Mouse (Mus musculus) right cerebral cortex, postnatal 25 days (tissue): Measurements from ENCODE around the gene Gnat2.

Experiments
- DNase-seq: peaks from one replicate; pipeline ENCODE4 v3.0.0; 2022

Gnat2 gene

GRCm38 (mm10) chr3:108092536-108093115 is at the start of gene Gnat2:
Gnat2 (plus strand) TSS chr3:108092789.
- no peak for DNase-seq

- peak; percentile 87 for DNase-seq
Measured at GRCm38 (mm10) chr3:108044394-108045140, 48.0 kb upstream of the Gnat2 start, which contains the start of gene Gstm4. Gstm4 (minus strand) TSS chr3:108044894.

GRCm38 (mm10) chr3:108046944-108047655 is 45.5 kb upstream of the Gnat2 start:
- DNase-seq = no peak

GRCm38 (mm10) chr3:108048306-108048705 is 44.3 kb upstream of the Gnat2 start:
- no peak for DNase-seq

GRCm38 (mm10) chr3:108050493-108050892 is 42.1 kb upstream of the Gnat2 start:
- DNase-seq = no peak

- DNase-seq = no peak
Measured at GRCm38 (mm10) chr3:108061420-108061819, 31.2 kb upstream of the Gnat2 start.

GRCm38 (mm10) chr3:108062648-108063047 is 29.9 kb upstream of the Gnat2 start:
- no peak for DNase-seq

GRCm38 (mm10) chr3:108064672-108065071 is 27.9 kb upstream of the Gnat2 start:
- DNase-seq = no peak

- no peak for DNase-seq
Measured at GRCm38 (mm10) chr3:108065551-108065950, 27.0 kb upstream of the Gnat2 start.

GRCm38 (mm10) chr3:108067370-108067934 is 25.1 kb upstream of the Gnat2 start:
- no peak for DNase-seq

GRCm38 (mm10) chr3:108068826-108069225 is 23.8 kb upstream of the Gnat2 start:
- DNase-seq = no peak

- no peak for DNase-seq
Measured at GRCm38 (mm10) chr3:108069231-108069870, 23.2 kb upstream of the Gnat2 start.

GRCm38 (mm10) chr3:108070295-108071293 is 22.0 kb upstream of the Gnat2 start:
- DNase-seq = peak; percentile 58

- DNase-seq = no peak
Measured at GRCm38 (mm10) chr3:108072983-108073569, 19.5 kb upstream of the Gnat2 start.

GRCm38 (mm10) chr3:108076836-108077235 is 15.8 kb upstream of the Gnat2 start:
- no peak for DNase-seq

- DNase-seq = no peak
Measured at GRCm38 (mm10) chr3:108081681-108082080, 10.9 kb upstream of the Gnat2 start.

GRCm38 (mm10) chr3:108082251-108082875 is 10.2 kb upstream of the Gnat2 start:
- DNase-seq = no peak

GRCm38 (mm10) chr3:108083161-108083560 is 9.4 kb upstream of the Gnat2 start:
- no peak for DNase-seq

- no peak for DNase-seq
Measured at GRCm38 (mm10) chr3:108083904-108084407, 8.6 kb upstream of the Gnat2 start.

- DNase-seq = no peak
Measured at GRCm38 (mm10) chr3:108084767-108085270, 7.8 kb upstream of the Gnat2 start.
